Mouse (Mus musculus): Measurements from ENCODE around the gene 4921517D22Rik.

4921517D22Rik gene

DNA sequence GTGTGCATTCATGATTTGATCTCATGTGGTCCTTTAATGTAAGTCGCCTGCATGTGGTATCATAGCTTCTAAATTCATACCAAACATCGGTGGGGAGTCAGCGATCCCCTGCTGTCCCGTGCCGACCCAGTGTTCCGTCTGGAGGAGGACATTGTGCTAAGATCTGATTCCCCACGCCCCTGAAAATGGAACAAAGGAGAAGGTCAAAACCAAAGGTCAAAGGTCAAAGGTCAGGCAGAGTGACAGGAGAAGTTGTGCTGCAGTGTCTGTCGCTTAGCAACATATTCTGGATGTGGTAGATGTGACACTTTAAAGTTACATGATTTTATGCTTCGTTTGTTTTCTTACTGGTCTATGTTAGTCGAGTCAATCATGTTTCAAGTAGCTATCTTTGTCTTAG lies 2.4 kb downstream of the 4921517D22Rik start:
- no peak for DNase-seq (ENCODE audit: low read depth)

DNA sequence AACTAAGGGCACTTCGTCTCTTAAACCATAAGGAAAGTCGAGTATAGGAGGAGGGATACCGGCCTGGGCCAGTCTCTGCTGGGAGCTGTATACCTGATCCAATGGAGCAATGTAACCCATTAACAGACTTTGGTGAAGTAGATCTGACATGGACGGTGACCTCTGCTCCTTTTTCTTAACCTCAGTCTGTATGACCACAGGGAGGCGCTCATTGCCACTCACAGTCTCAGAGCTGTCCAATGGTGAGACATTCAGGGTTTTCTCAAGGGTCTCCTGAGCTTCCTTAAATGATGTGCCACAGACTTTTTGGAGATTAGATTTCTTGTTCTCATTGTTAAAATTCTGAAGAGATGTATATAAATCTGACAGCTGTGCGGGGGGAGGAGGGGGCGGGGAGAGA lies 3.3 kb downstream of the 4921517D22Rik start:
- no peak for DNase-seq (ENCODE audit: low read depth)

DNA sequence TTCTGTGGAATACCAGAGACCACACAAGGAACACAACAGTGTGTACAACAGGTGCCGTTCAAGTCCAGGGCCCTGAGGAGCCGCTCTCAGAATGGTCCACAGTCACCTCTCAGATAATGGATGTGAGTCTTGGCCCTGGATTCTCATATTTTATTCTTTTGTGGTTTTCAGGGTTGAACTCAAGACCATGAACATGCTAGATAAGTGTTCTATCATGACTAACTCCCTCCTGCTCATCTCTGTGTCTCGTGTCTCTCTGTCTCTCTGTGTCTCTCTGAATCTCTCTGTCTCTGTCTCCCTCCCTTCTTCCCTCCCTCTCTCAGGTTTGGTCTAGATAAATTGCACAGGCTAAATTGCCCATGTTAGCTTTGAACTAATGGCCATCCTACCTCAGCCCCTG lies 4.1 kb downstream of the 4921517D22Rik start:
- no peak for DNase-seq (ENCODE audit: low read depth)

DNA sequence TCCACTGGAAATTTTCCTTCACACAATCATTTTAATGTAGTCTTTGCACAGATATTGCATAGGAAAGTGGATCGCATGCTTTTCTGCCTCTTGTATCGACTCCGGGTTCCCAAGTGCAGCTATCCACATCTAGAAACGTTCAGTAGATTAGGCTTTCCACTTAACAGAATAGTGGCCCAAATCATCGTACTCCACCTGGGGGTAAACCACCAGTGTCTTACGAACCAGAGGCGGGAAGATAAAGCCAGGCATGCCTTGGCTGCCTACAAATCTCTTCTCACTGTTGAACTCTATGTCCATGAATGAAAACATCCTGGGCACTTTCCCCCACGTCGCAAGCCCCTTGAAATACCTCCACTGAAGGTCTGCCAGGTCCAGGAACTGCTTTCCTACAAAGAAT lies 4.6 kb downstream of the 4921517D22Rik start:
- no peak for DNase-seq (ENCODE audit: low read depth)

DNA sequence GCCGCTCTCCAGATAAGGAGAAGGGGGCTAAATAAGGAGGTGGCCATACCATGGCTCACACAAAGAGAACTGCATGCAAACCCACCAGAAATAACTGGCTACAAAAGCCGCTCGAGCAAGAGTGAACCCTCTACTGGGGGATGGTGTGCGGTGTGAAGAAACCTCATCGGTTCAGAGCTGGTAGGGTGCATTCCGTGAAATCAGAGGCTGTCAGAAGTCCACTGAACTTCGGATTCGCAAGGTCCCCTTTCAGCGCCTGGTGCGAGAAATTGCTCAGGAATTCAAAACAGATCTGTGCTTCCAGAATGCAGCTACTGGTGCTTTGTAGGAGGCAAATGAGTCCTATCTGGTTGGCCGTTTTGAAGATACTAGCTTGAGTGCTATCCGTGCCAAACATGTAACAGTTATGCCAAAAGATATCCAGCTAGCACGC lies 5.6 kb downstream of the 4921517D22Rik start:
- DNase-seq (ENCODE audit: low read depth) = no peak

DNA sequence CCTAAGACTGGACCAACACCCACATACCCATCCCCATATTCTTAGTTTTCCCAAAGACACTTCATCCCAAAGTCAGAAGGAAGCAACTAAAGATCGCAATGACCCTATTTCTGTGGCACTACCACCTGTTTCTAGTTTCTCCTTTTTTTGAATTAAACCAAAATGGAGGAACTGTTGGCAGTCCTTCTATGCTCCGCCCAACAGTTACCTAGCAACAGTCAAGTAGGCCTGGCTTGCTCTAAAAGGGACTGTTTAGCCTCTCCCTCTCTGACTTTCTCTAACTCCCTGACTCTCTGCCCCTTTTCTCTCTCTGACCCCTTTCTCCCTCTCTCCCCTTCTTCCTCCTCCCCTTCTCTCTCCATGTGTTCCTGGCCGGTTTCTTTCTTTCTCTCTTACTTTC lies 8.7 kb downstream of the 4921517D22Rik start:
- no peak for DNase-seq (ENCODE audit: low read depth)

DNA sequence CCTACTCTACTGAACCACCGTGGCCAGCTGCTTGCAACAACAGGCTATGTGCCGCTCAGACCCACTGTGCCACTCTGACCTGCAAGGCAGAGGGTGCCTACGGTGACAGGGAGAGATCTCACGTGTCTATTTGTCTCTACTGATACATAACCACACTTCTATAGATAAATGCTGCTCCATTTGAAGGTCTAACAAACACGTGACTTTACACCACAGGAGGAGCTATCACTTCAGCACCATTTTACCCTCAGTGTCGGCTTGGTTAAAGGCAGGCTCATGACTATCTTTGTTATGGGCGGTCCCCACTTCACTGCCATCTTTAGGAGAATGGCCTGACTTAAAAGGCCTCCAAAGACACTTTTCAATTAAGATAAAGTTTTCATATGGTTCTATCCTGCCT lies 11.3 kb downstream of the 4921517D22Rik start:
- DNase-seq (ENCODE audit: low read depth) = peak; percentile 63

DNA sequence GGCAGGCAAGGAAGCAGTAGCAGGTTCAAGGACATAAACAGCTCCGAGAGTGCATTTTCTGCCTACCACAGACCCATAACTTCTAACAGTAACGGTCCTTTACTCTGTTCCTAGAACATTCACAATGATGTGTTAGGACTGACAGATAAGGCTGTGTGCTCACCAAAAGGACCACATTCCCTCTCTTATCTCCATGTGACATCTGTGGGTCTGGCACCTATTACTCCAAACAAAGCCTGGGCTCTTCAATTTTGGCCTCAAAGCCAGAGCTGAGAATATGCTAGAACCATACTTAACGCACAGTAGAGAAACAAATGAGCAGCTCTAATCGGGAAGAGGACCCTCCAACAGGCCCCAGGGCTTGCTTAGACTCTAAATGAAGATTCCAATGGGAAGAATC lies 14.0 kb downstream of the 4921517D22Rik start:
- no peak for DNase-seq (ENCODE audit: low read depth)

DNA sequence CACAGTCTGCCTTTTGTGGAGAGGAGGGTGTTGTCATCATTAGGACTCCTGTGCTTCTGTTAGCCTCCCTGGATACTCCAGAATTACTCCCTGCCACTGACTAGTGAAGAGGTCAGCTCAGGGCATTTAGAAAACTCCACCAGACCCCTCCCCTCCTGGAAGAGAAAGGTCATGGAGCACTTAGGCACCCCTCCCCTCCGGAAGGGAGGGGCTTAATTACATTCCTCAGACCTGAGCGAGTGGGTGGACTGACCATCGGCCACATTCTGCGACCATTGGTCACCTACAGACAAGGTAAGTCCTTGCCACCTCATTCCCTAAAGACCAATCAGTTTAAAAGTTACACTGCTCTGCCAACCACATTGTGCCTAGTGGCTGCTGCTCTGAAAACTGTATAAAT lies 14.6 kb downstream of the 4921517D22Rik start:
- DNase-seq (ENCODE audit: low read depth) = no peak

DNA sequence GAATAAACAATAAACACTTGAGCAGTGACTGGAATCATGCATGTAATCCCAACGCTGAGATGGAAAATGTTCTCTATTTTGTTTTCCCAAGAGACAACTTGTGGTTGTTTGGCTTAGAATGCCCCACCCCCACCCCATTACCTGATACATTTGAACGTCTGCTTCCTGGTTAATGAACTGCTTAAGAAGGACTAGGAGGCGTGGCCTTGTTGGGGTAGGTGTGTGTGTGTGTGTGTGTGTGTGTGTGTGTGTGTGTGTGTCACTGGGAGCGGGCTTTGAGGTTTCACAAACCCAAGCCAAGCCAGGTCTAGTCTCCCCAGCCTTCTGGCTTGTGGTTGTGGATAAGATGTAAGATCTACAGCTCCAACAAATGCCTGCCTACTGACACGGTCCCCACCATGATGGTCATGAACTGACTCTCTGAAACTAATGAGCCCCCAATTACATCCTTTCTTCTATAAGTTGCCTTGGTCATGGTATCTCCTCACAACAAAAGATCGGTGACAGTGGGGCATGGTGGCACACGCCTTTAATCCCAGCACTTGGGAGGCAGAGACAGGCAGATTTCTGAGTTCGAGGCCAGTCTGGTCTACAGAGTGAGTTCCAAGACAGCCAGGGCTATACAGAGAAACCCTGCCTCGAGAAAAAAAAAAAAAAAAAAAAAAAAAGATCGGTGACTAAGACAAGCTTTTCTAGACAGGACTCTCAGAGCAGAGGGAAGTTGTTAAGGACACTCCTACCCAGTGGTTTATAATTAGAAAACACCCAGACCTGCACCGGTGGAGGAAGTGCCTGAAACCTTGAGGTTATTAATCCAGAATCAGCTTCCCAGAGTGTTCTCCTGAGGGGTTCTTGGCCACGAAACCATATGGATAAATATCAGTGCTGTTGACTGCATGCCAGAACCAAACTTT lies 17.3 kb downstream of the 4921517D22Rik start:
- no peak for DNase-seq (ENCODE audit: low read depth)

DNA sequence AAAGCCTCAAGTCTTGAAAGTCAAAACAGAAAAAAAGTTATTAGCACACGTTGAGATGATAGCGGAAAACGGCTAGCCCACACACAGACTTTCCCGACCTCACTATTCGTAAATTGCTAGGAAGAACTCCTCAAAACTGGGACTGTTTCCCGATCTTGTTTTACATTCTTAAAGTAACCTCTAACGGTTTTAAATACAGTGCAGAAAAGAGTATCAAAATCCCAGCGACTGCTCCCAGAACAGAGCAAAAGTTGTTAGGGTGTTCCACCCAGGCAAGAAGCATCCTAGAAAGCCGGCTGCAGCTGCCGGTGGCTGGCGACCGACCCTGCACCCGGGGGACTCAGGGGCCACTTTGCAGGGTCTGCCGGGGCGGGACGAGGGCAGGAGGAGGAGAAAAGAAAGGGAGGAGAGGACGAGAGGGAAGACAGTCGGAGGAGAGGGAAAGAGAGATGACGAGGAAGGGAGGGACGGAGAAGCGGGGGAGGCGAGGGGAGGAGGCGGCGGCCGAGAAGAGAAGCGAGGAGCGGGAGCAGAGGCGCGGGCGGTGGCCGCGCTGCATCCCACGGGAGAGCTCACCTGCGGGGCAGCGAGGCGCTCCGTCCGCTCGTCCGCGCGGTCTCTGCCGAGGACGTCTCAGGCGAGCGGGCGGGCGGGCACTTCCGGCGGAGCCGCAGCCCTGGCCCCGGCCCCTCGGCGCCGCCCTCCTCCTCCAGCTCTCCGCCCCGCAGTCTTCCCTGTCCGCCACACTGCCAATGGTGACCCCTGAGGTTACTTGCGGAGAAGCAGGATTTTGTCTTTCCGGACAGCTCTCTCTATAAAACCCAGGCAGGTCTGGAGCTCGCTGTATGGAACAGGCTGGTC lies 18.5 kb downstream of the 4921517D22Rik start, which contains the start of gene Golm1:
Gene Golm1, minus strand, starts transcription at position 661 of the 861 bp plus-strand sequence.
- no peak for DNase-seq (ENCODE audit: low read depth)

DNA sequence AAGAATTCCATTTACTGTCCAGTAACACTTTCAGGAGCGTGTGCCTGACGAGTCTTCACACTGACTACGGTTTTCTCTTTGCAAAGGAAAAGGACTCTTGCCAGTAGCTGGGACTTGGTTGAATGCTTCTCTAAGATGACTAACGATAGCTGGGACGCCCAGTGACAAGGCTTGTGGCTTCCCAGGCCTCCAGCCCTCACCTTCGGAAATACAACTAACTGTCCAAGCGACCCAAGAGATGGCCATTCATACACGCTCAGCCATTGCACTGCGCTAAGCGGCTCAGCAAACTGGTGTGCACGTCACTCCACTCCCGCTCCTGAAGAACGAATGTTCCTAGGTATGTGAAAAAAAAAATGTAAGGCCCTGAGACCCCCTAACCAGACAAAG lies 19.2 kb downstream of the 4921517D22Rik start:
- no peak for DNase-seq (ENCODE audit: low read depth)

DNA sequence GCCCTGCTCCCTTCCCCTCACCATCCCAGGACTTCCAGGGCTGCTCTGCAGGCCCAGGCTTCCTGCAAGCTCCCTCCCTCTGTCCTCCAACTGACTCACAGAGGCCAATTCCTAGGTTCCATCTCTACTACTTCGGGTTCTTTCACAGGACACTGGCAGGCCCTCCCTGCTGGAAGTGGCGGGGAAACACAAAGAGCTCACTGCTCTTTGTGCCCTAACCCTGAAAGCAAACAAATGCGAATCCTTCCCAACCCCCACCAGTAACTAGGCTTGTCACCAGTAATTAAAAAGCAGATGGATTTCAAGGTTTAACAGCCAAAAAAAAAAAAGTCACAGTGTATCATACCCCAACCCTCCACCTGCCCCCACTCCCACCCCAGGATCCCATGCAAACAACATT lies 19.7 kb downstream of the 4921517D22Rik start:
- DNase-seq (ENCODE audit: low read depth) = no peak

DNA sequence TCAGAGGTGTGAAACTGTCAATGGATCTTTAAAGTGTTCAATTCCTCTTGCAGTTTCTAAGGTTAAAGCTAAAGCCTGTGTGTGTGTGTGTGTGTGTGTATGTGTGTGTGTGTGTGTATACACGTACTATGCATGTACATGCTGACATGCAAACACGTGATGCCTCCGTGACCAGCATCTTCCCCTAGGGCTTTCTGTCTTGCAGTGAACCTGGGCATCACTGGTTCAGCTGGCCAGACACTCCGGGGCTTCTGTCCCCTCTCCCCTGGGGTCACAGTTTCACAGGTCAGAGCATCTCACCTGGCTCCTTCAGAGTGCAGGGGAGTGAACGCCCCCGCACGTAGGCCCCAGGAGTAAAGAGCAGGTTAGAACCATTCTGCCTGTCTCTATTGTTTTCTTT lies 20.3 kb downstream of the 4921517D22Rik start:
- no peak for DNase-seq (ENCODE audit: low read depth)

DNA sequence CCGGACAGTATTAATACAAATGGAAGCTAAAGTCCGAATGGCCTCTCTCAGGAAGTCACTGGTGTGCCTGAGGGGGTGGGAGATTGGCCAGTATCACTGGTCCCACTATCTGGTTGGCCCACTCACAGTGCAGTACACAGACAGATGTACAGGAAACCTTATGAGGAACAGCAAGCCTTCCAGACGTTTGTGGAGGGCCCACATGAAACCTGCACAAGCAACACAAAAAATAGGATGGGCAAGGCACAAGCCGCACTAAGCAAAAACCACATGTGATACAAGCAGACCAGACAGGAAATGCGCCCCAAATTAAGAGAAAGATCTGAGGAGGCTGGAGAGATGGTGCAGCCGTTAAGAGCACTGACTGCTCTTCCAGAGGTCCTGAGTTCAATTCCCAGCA lies 21.7 kb downstream of the 4921517D22Rik start:
- DNase-seq (ENCODE audit: low read depth) = no peak

DNA sequence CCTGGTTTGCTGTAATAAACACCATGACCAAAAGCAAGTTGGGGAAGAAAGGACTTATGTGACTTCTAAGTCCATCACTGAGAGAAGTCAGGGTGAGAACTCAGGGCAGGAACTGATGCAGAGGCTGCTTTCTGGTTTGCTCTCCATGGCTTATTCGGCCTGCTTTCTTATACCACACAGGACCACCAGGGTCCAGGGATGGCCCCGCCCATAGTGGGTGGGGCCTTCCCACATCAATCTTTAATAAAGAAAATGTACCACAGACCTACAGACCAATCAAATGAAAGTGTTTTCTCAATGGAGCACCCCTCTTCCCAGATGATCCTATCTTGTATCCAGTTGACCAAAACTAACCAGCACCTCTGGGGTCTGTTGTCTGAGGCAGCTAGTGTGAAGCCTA lies 22.4 kb downstream of the 4921517D22Rik start:
- DNase-seq (ENCODE audit: low read depth) = no peak

DNA sequence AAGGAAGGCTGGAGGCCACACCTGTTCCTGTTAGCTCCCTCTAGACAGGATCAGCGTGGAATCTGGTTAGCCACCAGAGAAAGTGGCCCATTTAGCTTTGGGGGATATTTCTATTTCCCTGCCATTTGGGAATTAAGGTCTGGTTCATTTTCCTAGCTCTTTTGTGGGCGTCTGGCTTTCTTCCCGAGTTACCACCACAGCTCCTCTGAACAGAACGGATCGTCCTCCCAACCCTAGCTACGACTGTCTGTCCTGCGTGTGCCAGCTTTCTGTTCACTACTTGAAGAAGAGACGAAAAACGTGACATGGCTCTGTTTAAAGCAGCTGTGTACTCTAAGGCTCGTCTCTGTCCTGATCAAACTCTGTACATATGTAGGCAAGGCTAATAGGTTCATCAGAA lies 24.0 kb downstream of the 4921517D22Rik start:
- DNase-seq (ENCODE audit: low read depth) = no peak

DNA sequence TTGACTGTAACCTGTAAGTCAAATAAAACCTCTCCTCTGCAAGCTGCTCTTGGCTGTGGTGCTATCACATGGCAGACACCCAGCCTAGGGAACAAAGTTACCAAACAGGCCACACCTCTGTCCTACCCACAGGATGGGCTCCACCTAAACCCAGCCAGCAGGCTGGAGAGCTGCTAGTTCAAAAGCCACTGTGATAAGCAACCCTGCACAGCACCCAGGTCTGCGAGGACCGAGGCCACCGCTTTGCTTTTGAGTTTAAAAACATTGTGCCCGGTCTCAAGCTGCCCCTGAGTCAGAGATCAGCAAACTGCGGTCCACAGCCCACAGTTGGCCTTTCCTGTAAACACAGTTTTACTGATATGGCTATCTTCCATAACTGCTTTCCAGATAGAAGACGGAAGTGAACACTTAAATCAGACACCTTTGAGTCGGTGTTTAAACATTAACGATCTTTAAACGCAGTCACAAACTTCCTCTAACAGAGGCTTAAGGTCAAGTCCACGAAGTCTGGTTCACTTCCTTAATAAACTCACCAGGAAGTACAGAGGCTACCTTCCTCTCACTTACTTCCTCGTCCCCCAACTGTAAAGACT lies 25.3 kb downstream of the 4921517D22Rik start:
- DNase-seq (ENCODE audit: low read depth) = peak; percentile 45

DNA sequence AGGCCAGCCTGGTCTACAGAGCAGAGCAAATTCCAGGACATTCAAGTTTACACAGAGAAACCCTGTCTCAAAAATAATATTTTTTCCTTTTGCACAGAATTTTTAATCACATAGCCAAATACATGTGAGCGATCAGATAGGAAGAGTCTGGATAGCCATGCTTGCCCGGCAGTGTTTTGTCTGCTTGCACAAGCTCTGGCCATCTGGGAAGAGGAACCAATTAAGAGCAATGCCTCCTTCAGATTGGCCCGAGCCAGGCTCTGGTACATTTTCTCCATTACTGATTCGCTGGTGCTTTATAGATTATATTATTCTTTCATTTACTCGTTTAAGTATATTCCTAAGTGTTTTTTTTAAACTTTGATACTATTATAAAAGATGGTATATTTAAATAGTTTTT lies 26.1 kb downstream of the 4921517D22Rik start:
- DNase-seq (ENCODE audit: low read depth) = no peak

DNA sequence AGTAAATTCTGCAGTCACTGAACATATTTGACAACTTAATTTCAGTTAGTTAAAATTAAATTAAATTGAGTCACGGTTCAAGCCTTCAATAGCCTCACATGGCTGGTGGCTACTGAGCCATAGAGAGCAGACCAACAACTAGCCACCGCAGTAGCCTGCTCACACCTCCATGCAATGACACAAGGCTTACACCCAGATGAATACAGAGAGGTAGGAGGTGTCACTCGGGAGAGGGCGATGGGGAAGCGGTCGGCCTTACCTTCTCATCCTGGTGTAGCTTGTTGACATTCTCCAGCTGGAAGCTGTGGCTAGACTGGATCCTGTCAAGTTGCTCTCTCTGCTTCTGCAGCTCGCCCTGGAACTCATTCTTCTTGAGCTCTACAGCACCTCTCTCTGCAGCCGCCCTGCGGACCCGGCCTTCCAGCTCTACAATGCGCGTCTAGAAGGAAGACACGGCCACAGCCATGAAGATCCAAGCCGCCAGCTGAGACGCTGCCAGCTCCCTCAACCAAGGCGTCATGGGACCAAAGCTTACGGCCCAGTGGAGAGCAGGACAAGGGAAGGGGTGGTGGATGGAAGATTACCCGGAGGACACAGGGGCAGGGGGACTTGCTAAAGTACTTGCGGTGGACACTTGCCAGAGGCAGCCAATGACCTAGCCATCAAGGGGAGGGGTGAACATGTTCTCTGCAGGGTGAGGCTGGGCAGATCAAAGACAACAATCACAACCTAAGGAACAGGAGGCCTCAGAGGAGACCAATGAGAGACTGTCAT lies 29.8 kb downstream of the 4921517D22Rik start:
- no peak for DNase-seq (ENCODE audit: low read depth)

DNA sequence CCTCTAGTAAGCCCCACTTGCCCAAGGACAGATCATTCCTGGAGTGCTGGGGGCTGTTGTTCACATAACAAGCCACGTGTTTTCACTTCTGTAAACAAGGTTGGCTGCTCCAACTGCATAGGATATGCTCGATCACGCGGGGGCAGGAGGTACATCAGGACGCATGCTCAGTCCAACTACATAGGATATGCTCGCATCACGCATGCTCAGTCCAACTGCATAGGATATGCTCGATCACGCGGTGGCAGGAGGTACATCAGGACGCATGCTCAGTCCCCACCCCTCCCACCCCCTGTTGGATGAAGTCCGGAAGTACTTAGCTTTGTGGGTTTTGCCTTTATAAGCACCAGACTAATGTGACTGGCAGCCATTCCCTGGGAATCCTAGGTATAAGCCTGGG lies 31.9 kb downstream of the 4921517D22Rik start:
- no peak for DNase-seq (ENCODE audit: low read depth)

DNA sequence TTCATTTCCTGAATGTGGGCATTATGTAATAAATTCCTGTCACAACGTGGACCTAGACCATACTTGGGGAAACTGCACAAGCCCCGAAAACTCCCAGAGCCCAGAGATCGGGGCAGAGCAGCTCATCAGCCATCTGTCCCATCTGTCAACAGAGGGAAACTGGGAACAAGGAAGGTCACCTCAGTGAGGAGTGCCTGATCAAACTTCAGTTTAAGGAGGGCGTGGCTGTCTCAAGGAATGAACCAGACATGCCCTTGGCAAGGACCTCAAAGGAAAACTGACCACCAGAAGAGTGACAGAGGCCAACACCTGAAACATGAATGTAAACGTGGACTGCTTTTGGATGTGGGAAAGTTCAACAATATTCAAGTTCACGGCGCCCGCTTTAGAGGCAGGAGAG lies 32.5 kb downstream of the 4921517D22Rik start:
- no peak for DNase-seq (ENCODE audit: low read depth)
